Mouse (Mus musculus): ENCODE results near the gene Olfr868.
A peak's percentile ranks its signal among the peaks of the same experiment; 100 is the strongest.

Olfr868 gene

GRCm38 (mm10) chr9:20098326-20098725, at the start of gene Olfr868:
TSS of gene Olfr868 (plus strand) at chr9:20098626.
- DNase-seq (ENCODE audit: low read depth, low spot score): no peak

- no peak for DNase-seq (ENCODE audit: low read depth, low spot score)
Observed at GRCm38 (mm10) chr9:20057462-20057861, 41.0 kb upstream of the Olfr868 start, which contains the start of gene Olfr867. TSS of gene Olfr867 (minus strand) at chr9:20057562.

DNA sequence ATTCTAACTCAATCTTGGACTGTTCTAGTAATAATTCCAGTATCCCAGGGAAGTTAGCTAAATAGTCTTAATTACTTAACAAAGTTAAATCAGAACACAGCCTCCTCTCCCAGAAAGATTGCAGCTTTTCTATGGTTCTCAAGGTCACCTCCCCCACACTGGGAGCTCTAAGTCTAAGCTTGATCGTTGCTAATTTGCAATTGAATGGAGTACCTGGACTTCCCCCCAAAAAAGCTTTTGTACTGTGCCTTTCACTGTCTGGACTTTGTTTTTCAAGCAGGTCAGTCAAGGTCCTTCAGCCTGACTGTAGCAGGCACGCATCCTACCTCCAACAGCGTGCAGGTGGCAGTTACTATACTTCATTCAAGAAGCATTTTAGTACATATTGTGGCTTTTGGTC, 28.2 kb upstream of the Olfr868 start:
- peak; percentile 93 for DNase-seq (ENCODE audit: low read depth, low spot score)

- peak; percentile 82 for DNase-seq (ENCODE audit: low read depth, low spot score)
Observed at GRCm38 (mm10) chr9:20071291-20071690, 27.1 kb upstream of the Olfr868 start.

GRCm38 (mm10) chr9:20073523-20074177, 24.8 kb upstream of the Olfr868 start:
- DNase-seq (ENCODE audit: low read depth, low spot score): peak; percentile 78

- DNase-seq (ENCODE audit: low read depth, low spot score): no peak
Observed at GRCm38 (mm10) chr9:20128709-20129108, 30.3 kb downstream of the Olfr868 start, which contains the start of gene Olfr869. TSS of gene Olfr869 (plus strand) at chr9:20129009.

GRCm38 (mm10) chr9:20149706-20150105, 51.3 kb downstream of the Olfr868 start:
- no peak for DNase-seq (ENCODE audit: low read depth, low spot score)
